Mouse (Mus musculus) gastrocnemius, postnatal 36 days (tissue): ENCODE measurements around the gene Gm5617. TPM values are rescaled to one million over a fixed set of nuclear protein-coding genes. Genes with fewer than 3 reads are reported as not detected.
"Not testable (repeated sequence)": the region's sequence is repeated elsewhere in the genome, so short reads cannot be mapped to it uniquely, and the experiment has no call there.

Experiments used
- DNase-seq, 2 experiments: peaks; one replicate each; pipeline ENCODE4 v3.0.0; 2022
- intact Hi-C: fragments of 180-260 bp; cut with DNase I; formaldehyde crosslinking; loops from one replicate; pipeline ENCODE4 v1.15.1; 2025
- long read RNA-seq, 2 experiments: library from polyadenylated mRNA; stranded (forward); transcript quantifications; one replicate each; pipeline ENCODE4 v2.0.0; 2021
- total RNA-seq, 2 experiments: library from RNA; stranded (reverse); gene quantifications; 2 replicates each; pipeline ENCODE4 v1.2.3; 2021

Gm5617 gene
- 10 to 100 TPM in 1 of 2 experiments, 1 to 10 TPM in 1; 9.2 to 10.1 TPM for total RNA-seq
- long read RNA-seq, experiment 1, transcript Gm5617-201 (1 exons, 531 nt): major isoform, 29 of 29 reads
- long read RNA-seq, experiment 1, partial matches to known transcripts: 0 of 29 reads
- long read RNA-seq, experiment 1, other reads (novel, unspliced or antisense): 0 of 29 reads
- long read RNA-seq, experiment 2, transcript Gm5617-201 (1 exons, 531 nt): major isoform, 21 of 21 reads
- long read RNA-seq, experiment 2, partial matches to known transcripts: 0 of 21 reads
- long read RNA-seq, experiment 2, other reads (novel, unspliced or antisense): 0 of 21 reads

DNA sequence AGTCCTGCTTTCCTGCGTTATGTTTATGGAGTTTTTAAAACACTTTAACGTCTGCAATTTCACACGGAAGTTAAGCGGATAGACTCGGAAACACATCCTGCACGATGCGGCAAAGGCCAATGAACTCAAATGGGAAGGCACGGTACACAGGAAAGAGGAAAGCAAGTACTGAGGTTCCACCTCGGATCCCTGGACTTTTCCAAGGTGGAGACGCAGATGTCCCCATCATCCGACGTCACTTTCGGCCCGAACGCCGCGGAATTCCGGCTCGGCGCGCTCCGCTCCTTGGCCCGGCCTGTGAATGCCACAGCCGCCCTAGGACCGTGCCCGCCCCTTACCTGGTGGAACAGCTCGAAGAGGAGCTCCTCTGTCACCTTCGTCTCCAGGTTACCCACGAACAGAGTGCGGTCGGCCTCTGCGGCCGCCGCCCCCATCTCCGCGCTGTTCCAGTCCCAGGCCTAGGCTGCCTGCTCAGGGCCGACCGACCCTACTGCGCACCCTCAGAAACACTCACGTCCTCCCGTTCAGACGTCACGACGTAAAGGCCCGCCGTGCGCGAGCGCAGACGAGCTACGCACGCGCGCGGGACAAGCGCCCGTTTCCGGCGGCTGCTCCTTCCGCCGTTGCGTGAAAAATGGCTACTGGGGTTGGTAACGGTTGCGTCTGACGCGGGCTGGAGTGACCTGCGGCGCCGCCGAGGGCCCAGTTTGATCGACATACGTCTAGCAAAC, at the start of gene Gm5617, which contains the start of gene Rbm7:
Gene Gm5617, plus strand, starts transcription at position 626 of the 731 bp plus-strand sequence.
Gene Rbm7, minus strand, starts transcription at position 483 of the 731 bp plus-strand sequence.
- peak; percentile 90 to 91 for DNase-seq
- intact Hi-C loops: loop anchor here (2.0 kb wide), 1 partner anchor 14 kb away; the partner anchor contains the start of gene Rexo2

GRCm38 (mm10) chr9:48447783-48448209, 47.4 kb upstream of the Gm5617 start:
- intact Hi-C loops: loop anchor here (5.0 kb wide), 1 partner anchor 115 kb away; no protein-coding TSS in a partner anchor
- no peak for DNase-seq

GRCm38 (mm10) chr9:48450066-48450465, 45.2 kb upstream of the Gm5617 start:
- intact Hi-C loops: loop anchor here (10.0 kb wide), 1 partner anchor 165 kb away; no protein-coding TSS in a partner anchor

DNA sequence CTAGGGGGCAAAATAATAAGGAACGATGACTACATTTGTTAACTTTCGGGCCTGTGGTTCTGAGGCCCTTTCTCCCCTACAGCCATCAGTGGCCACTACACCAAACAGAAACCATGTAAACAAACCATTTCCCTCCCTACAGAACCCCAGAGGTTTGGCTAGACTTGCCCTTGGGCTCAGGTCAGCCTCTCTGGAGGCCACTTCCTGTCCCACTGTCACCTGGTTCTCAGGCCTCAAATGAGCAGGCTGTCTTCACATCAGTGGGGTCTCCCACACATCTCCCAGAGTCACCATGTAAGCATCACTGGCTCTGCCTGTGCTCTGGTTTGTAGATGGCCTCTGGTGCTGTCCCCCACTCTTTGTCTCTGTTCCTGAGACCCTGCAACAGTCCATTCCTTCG, 39.3 kb upstream of the Gm5617 start:
- no peak for DNase-seq
- intact Hi-C loops: loop anchor here (10.0 kb wide), 1 partner anchor 159 kb away; no protein-coding TSS in a partner anchor

More at GRCm38 (mm10) chr9:48450066-48450465, 45.2 kb upstream of the Gm5617 start:
- DNase-seq: no peak

- no peak for DNase-seq
- intact Hi-C loops: loop anchor here (10.0 kb wide), 1 partner anchor 156 kb away; no protein-coding TSS in a partner anchor
Measured at GRCm38 (mm10) chr9:48458879-48459278, 36.4 kb upstream of the Gm5617 start.

GRCm38 (mm10) chr9:48459391-48459790, 35.9 kb upstream of the Gm5617 start:
- no peak for DNase-seq
- intact Hi-C loops: loop anchor here (10.0 kb wide), 1 partner anchor 155 kb away; no protein-coding TSS in a partner anchor

DNA sequence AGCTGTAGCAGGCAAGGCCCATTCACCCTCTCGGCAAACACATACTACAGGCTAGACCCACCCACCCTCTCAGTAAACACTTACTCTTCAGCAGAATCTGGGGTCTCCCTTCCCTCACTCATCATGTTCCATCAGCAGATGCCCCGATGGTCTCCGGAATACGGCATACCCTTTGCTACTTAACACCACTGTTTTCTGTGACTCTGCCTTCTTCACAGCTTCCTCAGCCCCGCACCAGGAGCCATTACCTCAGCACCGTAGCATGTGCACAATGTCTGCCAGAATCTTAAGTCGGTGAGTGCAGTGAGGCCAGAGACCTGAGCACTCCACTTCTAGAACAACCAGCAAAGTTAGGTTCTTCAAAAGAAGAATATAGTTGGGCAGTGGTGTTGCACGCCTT, 34.5 kb upstream of the Gm5617 start:
- no peak for DNase-seq
- intact Hi-C loops: loop anchor here (10.0 kb wide), 1 partner anchor 196 kb away; no protein-coding TSS in a partner anchor

- DNase-seq: no peak
- intact Hi-C loops: loop anchor here (10.0 kb wide), 1 partner anchor 197 kb away; no protein-coding TSS in a partner anchor
Measured at GRCm38 (mm10) chr9:48461545-48461944, 33.7 kb upstream of the Gm5617 start.

GRCm38 (mm10) chr9:48465671-48466070, 29.6 kb upstream of the Gm5617 start:
- intact Hi-C loops: loop anchor here (5.0 to 10.0 kb wide), 3 partner anchors 97 to 201 kb away; no protein-coding TSS in a partner anchor
- DNase-seq: no peak

GRCm38 (mm10) chr9:48466804-48467203, 28.4 kb upstream of the Gm5617 start:
- intact Hi-C loops: loop anchor here (5.0 to 10.0 kb wide), 3 partner anchors 95 to 202 kb away; no protein-coding TSS in a partner anchor
- DNase-seq: peak; percentile 42 to 68

DNA sequence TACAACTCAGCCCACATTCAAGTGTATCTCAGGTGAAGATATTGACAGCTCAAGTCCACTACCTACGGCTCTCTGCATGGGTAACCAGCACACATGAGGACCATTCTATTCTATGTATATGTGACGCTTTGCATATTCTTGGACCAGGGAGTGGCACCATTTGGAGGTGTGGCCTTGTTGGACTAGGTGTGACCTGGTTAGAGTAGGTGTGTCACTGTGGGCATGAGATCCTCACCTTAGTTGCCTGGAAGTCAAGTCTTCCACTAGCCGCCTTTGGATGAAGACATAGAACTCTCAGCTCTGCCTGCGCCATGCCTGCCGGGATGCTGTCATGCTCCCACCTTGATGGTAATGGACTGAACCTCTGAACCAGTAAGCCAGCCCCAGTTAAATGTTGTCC, 27.8 kb upstream of the Gm5617 start:
- DNase-seq: not testable (repeated sequence)
- intact Hi-C loops: loop anchor here (5.0 to 10.0 kb wide), 3 partner anchors 95 to 203 kb away; no protein-coding TSS in a partner anchor

DNA sequence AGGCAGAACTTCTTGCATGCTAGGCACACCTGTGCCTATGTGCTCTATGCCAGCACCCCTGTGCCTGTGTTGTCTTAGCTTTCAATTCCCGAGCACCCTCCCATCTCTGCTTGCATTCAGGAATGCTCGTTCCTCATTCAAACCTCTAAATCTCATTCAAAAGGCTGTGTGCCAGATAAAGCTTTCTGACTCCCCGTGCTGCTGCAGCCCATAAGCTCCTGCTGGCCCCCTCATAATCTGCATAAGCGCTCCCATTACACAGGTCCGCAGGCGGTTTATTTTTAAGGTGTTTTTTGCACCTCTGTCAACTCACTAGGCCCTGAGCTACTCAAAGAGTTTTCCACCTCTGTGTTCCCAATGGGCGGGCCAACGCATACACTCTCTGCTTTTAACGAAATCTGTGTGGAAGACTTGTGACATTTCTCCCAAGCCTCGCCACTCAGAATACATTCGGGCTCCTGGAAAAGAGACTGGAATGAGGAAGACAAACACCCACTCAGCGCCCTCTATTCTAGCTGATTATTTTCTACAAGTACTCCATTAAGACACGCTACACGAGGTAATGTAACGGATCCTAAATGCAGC, 22.7 kb upstream of the Gm5617 start:
- no peak for DNase-seq
- intact Hi-C loops: loop anchor here (10.0 kb wide), 1 partner anchor 492 kb away; the partner anchor contains the start of gene Htr3b

DNA sequence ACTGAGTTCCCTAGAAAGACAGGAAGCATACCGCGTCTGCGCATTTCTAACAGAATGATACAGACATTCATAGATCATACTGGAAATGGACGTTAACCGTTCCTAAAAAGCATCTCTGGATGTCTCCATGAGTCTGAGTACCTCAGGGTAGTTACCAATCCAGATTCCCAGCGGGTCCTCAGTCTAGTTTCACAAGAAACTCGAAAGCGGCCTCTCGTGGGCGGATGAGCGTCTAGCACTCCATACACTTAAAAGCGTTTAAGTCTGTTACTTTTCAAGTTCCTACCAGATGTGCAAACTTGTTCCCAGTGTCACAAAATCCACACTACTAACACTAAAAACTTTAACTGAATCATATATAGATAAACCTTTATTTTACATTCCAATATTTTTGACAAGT, 22.1 kb upstream of the Gm5617 start:
- intact Hi-C loops: loop anchor here (10.0 kb wide), 1 partner anchor 492 kb away; the partner anchor contains the start of gene Htr3b
- DNase-seq: no peak

GRCm38 (mm10) chr9:48474367-48474766, 20.9 kb upstream of the Gm5617 start:
- no peak for DNase-seq
- intact Hi-C loops: loop anchor here (10.0 kb wide), 1 partner anchor 490 kb away; the partner anchor contains the start of gene Htr3b

DNA sequence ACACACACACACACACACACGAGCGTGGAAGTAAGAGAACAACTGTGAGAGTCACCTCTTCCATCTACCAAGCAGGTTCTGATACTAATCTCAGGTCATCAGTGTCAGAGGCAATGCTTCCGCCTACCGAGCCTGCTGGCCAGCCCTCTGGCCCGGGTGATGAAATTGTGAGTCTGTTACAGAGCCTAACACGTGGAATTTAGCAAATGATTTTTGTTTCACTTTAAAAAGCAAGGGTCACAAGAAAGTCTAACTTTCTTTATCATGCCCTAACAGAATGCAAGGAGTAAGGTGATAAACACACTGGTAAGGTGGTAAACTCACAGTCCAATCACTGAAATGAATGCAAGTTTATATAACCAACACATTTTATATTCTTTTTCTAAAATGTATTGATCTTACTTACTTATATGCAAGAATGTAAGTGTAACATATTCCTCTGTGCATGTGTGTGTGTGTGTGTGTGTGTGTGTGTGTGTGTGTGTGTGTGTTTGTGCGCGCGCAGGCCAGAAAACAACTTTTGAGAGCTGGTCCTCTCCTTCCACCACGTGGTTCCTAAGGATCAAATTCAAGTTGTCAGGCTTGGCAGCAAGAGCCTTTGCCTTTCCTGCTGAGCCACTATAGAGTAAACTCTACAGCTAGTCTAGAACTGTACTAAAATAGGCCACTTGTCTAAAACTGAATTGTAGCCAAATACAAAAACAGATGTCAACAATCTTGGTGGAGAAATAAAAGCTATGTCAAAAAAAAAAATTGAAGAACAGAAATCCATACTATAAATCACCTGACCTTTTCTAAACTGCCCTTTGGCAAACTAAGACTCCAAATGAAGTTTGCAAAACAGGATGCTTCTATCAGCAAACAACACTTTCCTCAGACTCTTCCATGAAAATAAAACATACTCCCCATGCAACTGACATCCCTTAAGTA, 18.7 kb upstream of the Gm5617 start:
- intact Hi-C loops: loop anchor here (10.0 kb wide), 1 partner anchor 488 kb away; the partner anchor contains the start of gene Htr3b
- no peak for DNase-seq

- intact Hi-C loops: loop anchor here (10.0 kb wide), 1 partner anchor 486 kb away; the partner anchor contains the start of gene Htr3b
- DNase-seq: no peak
Measured at GRCm38 (mm10) chr9:48478808-48479207, 16.4 kb upstream of the Gm5617 start.

DNA sequence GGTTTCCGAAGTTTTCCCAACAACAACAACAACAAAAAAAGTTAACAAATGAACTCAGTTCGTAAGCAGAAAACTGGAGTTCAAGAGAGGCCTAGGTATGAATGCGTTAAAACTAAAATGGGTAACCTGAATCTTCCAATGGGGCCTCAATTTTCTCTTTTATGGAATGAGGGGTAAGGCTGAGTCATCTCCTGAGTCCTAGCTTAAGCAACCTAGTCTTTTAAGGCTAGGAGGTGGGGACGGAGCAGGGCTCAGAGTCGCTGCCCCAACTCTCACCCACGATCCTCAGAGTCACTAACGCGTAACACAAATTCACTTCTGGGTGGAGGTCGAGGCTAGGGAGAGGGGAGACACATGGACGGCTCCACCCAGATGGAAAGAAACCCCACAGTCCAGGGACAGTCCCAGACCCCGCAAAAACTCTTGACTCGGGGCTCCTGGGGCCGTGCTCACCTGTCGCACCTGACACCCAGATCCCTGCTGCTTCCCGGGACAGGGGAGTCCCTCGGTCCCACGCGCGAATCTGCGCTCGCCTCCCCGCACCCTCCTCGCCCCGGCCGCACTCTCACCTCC, 15.3 kb upstream of the Gm5617 start:
- no peak for DNase-seq
- intact Hi-C loops: loop anchor here (2.0 to 10.0 kb wide), 2 partner anchors 15 to 485 kb away; partner anchors contain the start of genes Gm5617, Htr3b and Rbm7
